Mouse (Mus musculus) megakaryocyte, embryonic 14.5 days (primary cell): ENCODE results near the gene Mamdc4. TPM values are rescaled to one million over a fixed set of nuclear protein-coding genes. Genes with fewer than 3 reads are reported as not detected.

Experiments
- H3K27me3 ChIP-seq: replicated peaks from 2 replicates; pipeline ENCODE3; 2012; ENCODE audit warnings: inconsistent platforms
- H3K36me3 ChIP-seq: replicated peaks from 2 replicates; pipeline ENCODE3; 2012; ENCODE audit warnings: low read length, inconsistent platforms, mixed read lengths
- H3K4me1 ChIP-seq: 2 replicates; pipeline ENCODE4 v1.6.1; 2012; ENCODE audit warnings: inconsistent platforms
- H3K4me3 ChIP-seq: replicated peaks from 2 replicates; pipeline ENCODE3; 2012; ENCODE audit warnings: moderate library complexity, mild to moderate bottlenecking, inconsistent platforms
- H3K9me3 ChIP-seq: 2 replicates; pipeline ENCODE4 v1.6.1; 2012; ENCODE audit warnings: inconsistent platforms
- FLI1 ChIP-seq: IDR thresholded peaks from 2 replicates; pipeline ENCODE4 v1.6.1; 2012; ENCODE audit warnings: low read length, inconsistent platforms, mixed read lengths
- GATA1 ChIP-seq: IDR thresholded peaks from 3 replicates; pipeline ENCODE4 v1.6.1; 2012; ENCODE audit warnings: mixed read lengths, low read length, inconsistent platforms, borderline replicate concordance
- polyA plus RNA-seq: library from polyadenylated mRNA; stranded (reverse); fragments of >175 nt; gene quantifications from 2 replicates; pipeline ENCODE4 v1.2.3, GENCODE M21; 2012; ENCODE audit warnings: low replicate concordance; ENCODE audit not compliant: insufficient read depth

Mamdc4 gene
- polyA plus RNA-seq, 1 experiment = 0.75 TPM

GRCm38 (mm10) chr2:25600037-25600436, 25.4 kb upstream of the Mamdc4 start:
- no peaks in the 10 kb centered on the region for H3K27me3 ChIP-seq
- H3K36me3 ChIP-seq = peaks cover 93% of the 10 kb centered on the region
- no peak overlapping the region for H3K4me3 ChIP-seq
- no peaks in the 10 kb centered on the region for H3K9me3 ChIP-seq
- peaks cover 19% of the 10 kb centered on the region for H3K4me1 ChIP-seq
- TF ChIP-seq GATA1 (no peak), FLI1 (no peak)

- Histone ChIP-seq H3K27me3 (no peaks in the 10 kb centered on the region), H3K9me3 (no peaks in the 10 kb centered on the region), H3K36me3 (peaks cover 95% of the 10 kb centered on the region), H3K4me3 (no peak overlapping the region), H3K4me1 (peaks cover 19% of the 10 kb centered on the region)
- TF ChIP-seq GATA1 (no peak), FLI1 (no peak)
Measured at GRCm38 (mm10) chr2:25598749-25599148, 24.1 kb upstream of the Mamdc4 start.

DNA sequence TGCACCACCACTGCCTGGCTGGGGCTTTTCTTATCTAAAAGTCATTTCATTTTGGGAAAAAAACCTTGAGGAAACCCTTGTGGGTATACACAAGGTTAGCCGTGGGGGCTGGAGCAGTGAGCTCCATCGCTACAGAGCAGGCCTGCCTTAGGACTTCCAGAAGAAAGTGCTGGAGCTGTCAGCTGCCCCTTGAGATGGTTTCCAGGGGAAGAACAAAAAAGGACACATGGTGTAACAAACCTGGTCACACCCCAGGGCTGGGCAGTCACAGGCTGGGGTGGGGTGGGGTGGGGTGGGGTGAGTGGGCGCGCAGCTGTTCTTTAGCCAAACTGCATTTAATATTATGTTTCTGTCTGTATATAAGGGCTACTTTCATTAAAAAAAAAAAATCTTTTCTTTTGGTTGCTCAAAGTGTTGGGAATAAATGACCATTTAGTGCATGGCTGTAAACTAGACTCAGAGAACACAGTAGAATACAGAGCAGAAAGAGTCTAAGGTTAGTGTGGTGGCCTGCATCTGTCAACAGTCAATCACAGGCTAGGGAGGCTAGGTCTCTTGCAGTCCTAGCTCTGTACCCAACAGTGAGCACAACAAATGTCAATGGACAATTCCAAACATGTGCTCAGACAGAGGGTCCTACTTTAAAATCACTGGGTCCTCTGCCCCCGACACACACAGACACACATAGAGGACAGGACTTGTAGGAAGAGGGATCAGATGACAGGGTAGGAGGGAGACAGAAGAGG, 22.3 kb upstream of the Mamdc4 start:
- Histone ChIP-seq H3K4me1 (peaks cover 21% of the 10 kb centered on the region), H3K36me3 (peaks cover 95% of the 10 kb centered on the region), H3K9me3 (no peaks in the 10 kb centered on the region), H3K27me3 (no peaks in the 10 kb centered on the region), H3K4me3 (no peak overlapping the region)
- TF ChIP-seq GATA1 (no peak), FLI1 (no peak)

GRCm38 (mm10) chr2:25591863-25592262, 17.2 kb upstream of the Mamdc4 start:
- no peak for TF ChIP-seq GATA1
- TF ChIP-seq FLI1 = no peak
- H3K9me3 ChIP-seq = no peaks in the 10 kb centered on the region
- H3K4me1 ChIP-seq = peaks cover 13% of the 10 kb centered on the region
- no peak overlapping the region for H3K4me3 ChIP-seq
- no peaks in the 10 kb centered on the region for H3K27me3 ChIP-seq
- H3K36me3 ChIP-seq = peaks cover 93% of the 10 kb centered on the region

- TF ChIP-seq GATA1 (no peak), FLI1 (no peak)
- no peaks in the 10 kb centered on the region for H3K9me3 ChIP-seq
- no peaks in the 10 kb centered on the region for H3K27me3 ChIP-seq
- H3K36me3 ChIP-seq = peaks cover 97% of the 10 kb centered on the region
- H3K4me1 ChIP-seq = peaks cover 13% of the 10 kb centered on the region
- H3K4me3 ChIP-seq = peak overlapping the region; percentile 35
Measured at GRCm38 (mm10) chr2:25588227-25588907, 13.7 kb upstream of the Mamdc4 start.

DNA sequence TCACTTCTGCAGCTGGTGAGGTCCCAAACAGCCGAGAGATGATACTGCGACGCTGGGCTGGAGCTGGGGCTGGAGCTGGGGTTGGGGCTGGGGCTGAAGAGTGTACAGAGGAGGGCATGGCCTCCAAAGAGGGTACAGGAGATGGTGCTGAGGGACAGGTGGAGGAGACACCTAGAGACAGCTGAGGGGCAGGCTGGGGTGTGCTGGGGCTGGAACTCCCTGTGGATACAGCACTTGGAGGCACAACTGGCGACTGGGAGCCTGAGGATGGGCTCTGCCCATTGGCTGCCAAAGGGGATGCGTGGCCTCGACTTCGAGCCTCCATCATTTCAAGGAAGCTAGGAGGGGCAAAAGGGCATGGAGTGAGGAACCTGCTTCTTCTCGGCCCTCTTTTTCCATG, 12.6 kb upstream of the Mamdc4 start:
- Histone ChIP-seq H3K4me1 (peaks cover 18% of the 10 kb centered on the region), H3K36me3 (peaks cover 96% of the 10 kb centered on the region), H3K27me3 (no peaks in the 10 kb centered on the region), H3K9me3 (no peaks in the 10 kb centered on the region), H3K4me3 (no peak overlapping the region)
- TF ChIP-seq FLI1 (no peak), GATA1 (no peak)

- Histone ChIP-seq H3K4me3 (no peak overlapping the region), H3K9me3 (no peaks in the 10 kb centered on the region), H3K4me1 (peaks cover 29% of the 10 kb centered on the region), H3K36me3 (peaks cover 79% of the 10 kb centered on the region), H3K27me3 (peaks cover 7% of the 10 kb centered on the region)
- TF ChIP-seq FLI1 (no peak), GATA1 (no peak)
Measured at GRCm38 (mm10) chr2:25585601-25586000, 11.0 kb upstream of the Mamdc4 start.

DNA sequence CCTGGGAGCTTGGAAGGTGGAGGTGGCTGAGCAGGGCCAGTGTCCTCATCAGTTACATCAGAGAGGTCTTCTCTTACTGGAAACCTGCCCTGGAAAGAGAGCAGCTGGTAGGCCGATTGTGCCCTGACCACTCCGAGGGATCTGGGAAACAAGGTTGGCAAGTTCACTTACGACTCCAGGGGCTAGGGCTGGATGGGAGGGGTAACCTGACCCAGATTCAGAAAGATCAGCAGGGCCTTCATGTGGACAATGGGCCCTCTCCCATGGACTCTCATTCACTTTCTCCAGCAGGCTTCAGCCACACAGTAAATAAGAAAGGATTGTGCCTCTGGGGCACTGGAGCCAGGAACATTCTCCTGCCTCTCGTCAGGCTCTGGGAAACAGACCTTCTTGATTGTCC, 10.2 kb upstream of the Mamdc4 start:
- peaks cover 72% of the 10 kb centered on the region for H3K36me3 ChIP-seq

GRCm38 (mm10) chr2:25584152-25584551, 9.5 kb upstream of the Mamdc4 start:
- Histone ChIP-seq H3K4me1 (peaks cover 44% of the 10 kb centered on the region), H3K4me3 (no peak overlapping the region), H3K27me3 (peaks cover 22% of the 10 kb centered on the region), H3K9me3 (peaks cover 8% of the 10 kb centered on the region), H3K36me3 (peaks cover 65% of the 10 kb centered on the region)
- no peak for TF ChIP-seq GATA1
- TF ChIP-seq FLI1 = no peak

More for the DNA sequence above, 10.2 kb upstream of the Mamdc4 start:
- TF ChIP-seq FLI1 (no peak), GATA1 (no peak)
- Histone ChIP-seq H3K9me3 (0 out of 2 replicates have a peak, but pooled peaks cover under 1% of the 10 kb centered on the region), H3K4me1 (peaks cover 37% of the 10 kb centered on the region), H3K4me3 (no peak overlapping the region), H3K27me3 (peaks cover 15% of the 10 kb centered on the region)

DNA sequence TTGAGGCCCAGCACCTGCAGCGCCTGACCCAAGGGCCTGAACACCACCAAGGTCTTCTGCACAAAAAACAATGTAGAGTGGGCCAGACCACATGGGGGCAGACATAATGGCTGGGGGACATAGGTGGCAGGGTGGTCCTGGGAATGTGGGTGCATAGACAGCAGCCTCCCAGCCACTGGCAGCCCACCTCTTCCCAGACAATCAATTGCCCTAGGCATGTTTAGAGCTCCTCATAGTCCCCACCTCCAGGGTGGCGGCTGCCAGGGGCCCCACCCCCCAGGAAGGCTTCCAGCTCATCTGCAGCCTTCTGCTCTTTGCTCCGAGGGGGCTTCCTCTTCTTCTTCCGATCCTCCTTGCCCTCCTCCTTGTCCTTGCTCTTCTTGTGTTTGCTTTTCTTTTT, 8.9 kb upstream of the Mamdc4 start:
- Histone ChIP-seq H3K36me3 (peaks cover 61% of the 10 kb centered on the region), H3K9me3 (peaks cover 14% of the 10 kb centered on the region), H3K4me1 (peaks cover 47% of the 10 kb centered on the region), H3K4me3 (no peak overlapping the region), H3K27me3 (peaks cover 28% of the 10 kb centered on the region)
- TF ChIP-seq FLI1 (no peak), GATA1 (no peak)
